Mouse (Mus musculus) NIH3T3 (cell line): Measurements from ENCODE around the gene Mylpf.

Source experiments
- DNase-seq: peaks from one replicate; pipeline ENCODE4 v3.0.0-alpha.2; 2012; ENCODE audit warnings: low read depth

Gene Mylpf

DNA sequence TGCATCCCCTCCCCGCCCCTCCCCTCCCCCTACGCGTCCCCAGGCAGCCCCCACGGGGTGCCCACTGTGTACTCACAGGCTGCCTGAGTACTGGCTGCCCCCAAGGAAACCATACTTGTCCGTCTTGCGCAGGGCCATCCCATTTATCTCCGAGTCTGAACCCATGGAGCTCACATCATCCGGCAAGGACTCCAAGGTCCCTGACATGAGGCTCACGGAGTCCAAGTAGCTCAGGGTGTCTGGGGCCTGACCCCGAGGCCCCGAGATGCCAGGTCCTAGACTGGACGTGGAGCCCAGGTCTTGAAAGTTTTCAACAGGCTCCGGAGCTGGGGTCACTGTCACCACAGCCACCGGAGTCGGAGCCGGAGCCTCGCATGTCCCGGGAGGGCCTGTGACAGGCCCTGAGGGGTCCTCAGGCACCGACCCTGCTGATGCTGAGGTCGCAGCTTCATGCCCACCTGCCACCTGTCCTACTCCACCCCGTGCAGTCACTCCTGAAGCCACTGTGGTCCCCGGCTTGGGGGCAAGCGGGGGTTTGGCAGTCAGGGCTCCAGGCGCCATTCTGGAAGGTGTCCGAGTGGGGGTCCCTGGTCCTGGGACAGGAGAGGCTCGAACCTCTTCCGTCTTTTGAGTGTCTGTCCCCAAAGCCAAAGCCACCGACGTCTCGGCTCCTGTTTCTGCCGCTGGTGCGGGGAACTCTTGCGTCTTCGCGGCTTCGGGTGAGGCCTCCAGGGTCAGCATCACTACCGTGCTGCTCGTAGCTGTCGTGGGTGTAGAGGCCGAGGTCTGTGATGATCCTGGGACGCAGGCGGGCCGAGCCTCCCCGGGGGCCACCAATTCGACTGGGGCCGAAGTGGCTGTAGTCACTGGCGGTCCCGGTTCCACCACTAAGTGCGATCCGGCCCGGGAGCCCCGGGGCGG, 1.1 kb upstream of the Mylpf start:
- DNase-seq = peak; percentile 9

DNA sequence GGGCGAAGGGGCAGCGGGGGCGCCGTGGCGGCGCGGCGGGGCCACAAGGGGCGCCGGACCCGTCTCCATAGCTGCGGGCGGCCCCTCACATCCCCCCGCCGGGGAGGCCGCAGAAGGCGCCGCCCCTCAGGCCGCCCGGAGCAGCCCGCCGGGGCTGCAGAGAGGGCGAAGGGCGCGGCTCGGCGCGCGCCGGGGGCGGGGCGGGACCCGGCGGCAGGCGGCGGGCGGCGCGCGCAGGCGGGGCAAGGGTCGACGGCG, 466 bp upstream of the Mylpf start, which contains the start of gene Tbc1d10b:
TSS of gene Tbc1d10b (minus strand) at position 174 of the 258 bp plus-strand sequence.
- no peak for DNase-seq

- DNase-seq = no peak
Measured at GRCm38 (mm10) chr7:127209851-127210250, 1.2 kb downstream of the Mylpf start.

DNA sequence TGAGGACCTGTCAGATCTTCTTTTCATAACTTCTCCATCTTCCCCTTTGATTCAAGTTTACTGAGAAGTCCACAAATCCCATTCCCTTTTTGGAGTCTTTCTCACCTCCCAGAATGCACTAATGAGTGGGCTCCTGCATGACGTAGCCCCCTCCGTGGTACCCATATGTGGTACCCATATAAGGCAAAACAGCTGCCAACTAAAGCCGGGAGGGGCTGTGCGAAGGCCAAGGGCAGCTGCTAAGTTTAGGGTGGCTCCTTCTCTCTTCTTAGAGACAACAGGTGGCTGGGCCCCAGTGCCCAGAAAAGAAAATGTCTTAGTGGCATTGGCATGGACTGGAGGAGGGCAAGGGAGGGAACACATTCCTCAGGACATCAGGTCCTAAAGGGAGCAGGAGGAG, 1.6 kb downstream of the Mylpf start:
- DNase-seq = no peak

GRCm38 (mm10) chr7:127211014-127211745, 2.5 kb downstream of the Mylpf start:
- no peak for DNase-seq

DNA sequence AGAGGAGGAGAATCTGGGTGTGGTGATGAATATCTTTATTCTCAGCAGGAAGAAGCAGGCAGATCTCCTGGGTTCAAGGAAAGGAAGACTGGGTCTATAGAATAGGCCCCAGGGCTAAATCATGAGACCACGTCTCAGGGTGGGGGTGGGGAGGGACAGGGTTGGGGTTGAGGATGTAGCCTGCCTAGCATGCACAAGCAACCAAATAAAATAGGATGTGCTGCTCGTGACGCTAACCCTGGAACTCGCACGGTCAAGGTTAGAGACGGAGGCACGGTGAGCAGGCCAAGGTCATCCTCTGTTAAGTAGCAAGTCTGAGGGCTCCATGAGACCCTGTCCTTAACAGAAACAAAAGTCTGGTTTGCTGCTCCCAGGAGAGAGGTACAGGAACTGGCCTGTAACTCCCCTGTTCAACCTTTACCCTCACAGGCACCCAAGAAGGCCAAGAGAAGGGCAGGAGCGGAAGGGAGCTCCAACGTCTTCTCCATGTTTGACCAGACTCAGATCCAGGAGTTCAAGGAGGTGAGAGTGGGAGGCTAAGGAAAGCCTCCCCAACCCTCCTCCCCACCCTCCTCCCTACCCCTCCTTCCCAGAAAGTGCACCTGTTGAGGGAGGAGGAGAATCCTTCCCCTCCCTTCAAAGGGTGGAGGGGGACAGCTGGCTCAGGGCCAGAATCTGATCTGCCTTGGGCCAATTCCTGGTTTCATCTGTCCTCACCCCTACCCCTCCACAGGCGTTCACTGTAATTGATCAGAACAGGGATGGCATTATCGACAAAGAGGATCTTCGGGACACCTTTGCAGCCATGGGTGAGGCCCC, 4.0 kb downstream of the Mylpf start:
- no peak for DNase-seq

- DNase-seq = peak; percentile 52
Measured at GRCm38 (mm10) chr7:127213485-127213884, 4.8 kb downstream of the Mylpf start.

GRCm38 (mm10) chr7:127213930-127214329, 5.2 kb downstream of the Mylpf start:
- DNase-seq = no peak

- no peak for DNase-seq
Measured at GRCm38 (mm10) chr7:127214521-127214920, 5.8 kb downstream of the Mylpf start.

- peak; percentile 67 for DNase-seq
Measured at GRCm38 (mm10) chr7:127214981-127215871, 6.5 kb downstream of the Mylpf start.

- no peak for DNase-seq
Measured at GRCm38 (mm10) chr7:127216307-127216706, 7.6 kb downstream of the Mylpf start.

DNA sequence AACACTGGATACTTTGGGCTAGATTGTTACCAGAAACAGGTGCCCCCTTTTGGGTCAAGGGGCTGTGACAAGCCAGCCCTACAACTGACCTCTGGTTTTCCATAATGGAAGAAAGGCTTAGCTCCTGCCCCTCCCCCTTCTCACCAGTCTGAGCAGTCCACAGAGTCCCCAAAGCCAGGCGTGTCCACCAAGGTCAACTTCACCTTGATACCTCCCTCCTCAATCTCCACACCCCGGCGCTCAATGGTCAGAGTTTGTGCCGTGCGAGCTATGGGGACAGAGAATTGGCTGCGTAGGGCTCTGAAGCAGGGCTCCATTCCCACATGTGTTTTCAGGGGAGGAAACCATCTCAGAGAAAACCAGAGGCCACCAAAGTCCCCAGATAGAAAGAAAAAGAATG, 8.8 kb downstream of the Mylpf start:
- no peak for DNase-seq

GRCm38 (mm10) chr7:127217901-127218642, 9.4 kb downstream of the Mylpf start:
- DNase-seq = no peak

GRCm38 (mm10) chr7:127218670-127219069, 10.0 kb downstream of the Mylpf start:
- DNase-seq = no peak

GRCm38 (mm10) chr7:127220440-127220839, 11.8 kb downstream of the Mylpf start:
- no peak for DNase-seq

DNA sequence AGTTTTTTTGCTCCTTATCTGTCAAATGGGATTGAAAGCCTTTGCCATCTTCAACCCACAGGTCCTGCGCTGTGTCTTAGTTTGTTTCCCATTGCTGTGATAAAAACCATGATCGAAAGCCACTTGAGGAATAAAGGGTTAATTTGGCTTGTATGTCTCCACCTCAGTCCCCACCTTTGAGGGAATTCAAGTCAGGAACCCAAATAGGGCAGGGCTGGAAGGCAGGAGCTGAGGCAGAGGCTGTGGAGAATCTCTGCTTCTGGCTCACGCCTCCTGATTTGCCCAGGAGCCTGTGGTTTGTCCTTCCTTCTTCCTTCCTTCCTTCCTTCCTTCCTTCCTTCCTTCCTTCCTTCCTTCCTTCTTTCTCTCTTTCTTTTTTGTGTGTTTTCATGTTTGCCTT, 14.4 kb downstream of the Mylpf start:
- DNase-seq = no peak

- no peak for DNase-seq
Measured at GRCm38 (mm10) chr7:127223515-127224478, 15.1 kb downstream of the Mylpf start.

DNA sequence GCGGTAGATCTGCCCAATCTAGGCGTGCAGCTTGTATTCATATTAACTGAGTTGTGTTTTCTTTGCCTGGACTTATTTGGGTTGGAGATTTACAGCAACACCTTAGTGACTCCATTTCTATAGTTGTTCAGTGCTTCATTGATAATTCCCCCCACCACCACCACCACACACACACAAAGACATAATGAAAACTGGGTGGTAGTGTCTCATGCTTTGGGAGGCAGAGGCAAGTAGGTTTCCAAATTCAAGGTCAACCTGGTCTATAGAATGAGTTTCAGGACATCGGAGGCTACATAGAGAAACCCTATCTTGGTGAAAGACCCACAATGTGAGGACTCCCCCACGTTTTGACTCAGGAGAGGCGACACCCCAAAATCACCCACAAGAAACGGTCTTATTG, 15.9 kb downstream of the Mylpf start:
- DNase-seq = no peak

- DNase-seq = no peak
Measured at GRCm38 (mm10) chr7:127225147-127225995, 16.7 kb downstream of the Mylpf start.
